Mouse (Mus musculus) hindbrain, embryonic 16.5 days (tissue): Measurements from ENCODE around the gene Sdsl. TPM values are rescaled to one million over a fixed set of nuclear protein-coding genes. Genes with fewer than 3 reads are reported as not detected.

Experiments used
- ATAC-seq: fragments of 200-750 bp; cut with Nextera tagmentation; 2 replicates; pipeline ENCODE4 v1.8.0; 2017; ENCODE audit warnings: moderate TSS enrichment, moderate library complexity
- H3K27ac ChIP-seq: fragments of 300-500 bp; sonication (generic); 2 replicates; pipeline ENCODE4 v1.5.1; 2014; ENCODE audit warnings: low read depth, mild to moderate bottlenecking, control low read depth, low read length, moderate library complexity
- H3K27me3 ChIP-seq: fragments of 300-500 bp; sonication (generic); replicated peaks from 2 replicates; pipeline ENCODE4 v1.6.1; 2014; ENCODE audit warnings: low read length; ENCODE audit not compliant: control insufficient read depth, insufficient read depth
- H3K36me3 ChIP-seq: fragments of 300-500 bp; sonication (generic); 2 replicates; pipeline ENCODE4 v1.6.1; 2014; ENCODE audit warnings: mild to moderate bottlenecking, low read length, moderate library complexity, mixed read lengths; ENCODE audit not compliant: control insufficient read depth, insufficient read depth
- H3K4me1 ChIP-seq: fragments of 300-500 bp; sonication (generic); 2 replicates; pipeline ENCODE4 v1.6.1; 2014; ENCODE audit warnings: low read depth, low read length; ENCODE audit not compliant: control insufficient read depth, insufficient read depth
- H3K4me2 ChIP-seq: fragments of 300-500 bp; sonication (generic); 2 replicates; pipeline ENCODE4 v1.6.1; 2014; ENCODE audit warnings: mild to moderate bottlenecking, low read length, control low read depth, moderate library complexity
- H3K4me3 ChIP-seq: fragments of 300-500 bp; sonication (generic); 2 replicates; pipeline ENCODE4 v1.5.1; 2014; ENCODE audit warnings: mild to moderate bottlenecking, low read length, control low read depth, moderate library complexity
- H3K9ac ChIP-seq: fragments of 300-500 bp; sonication (generic); 2 replicates; pipeline ENCODE4 v1.6.1; 2014; ENCODE audit warnings: low read depth, mild to moderate bottlenecking, control low read depth, low read length, moderate library complexity
- H3K9me3 ChIP-seq: fragments of 300-500 bp; sonication (generic); 2 replicates; pipeline ENCODE4 v1.6.1; 2014; ENCODE audit warnings: mild to moderate bottlenecking, low read length, moderate library complexity; ENCODE audit not compliant: control insufficient read depth
- WGBS: fragments of 180-500 bp; shearing (Covaris S2); extraction: QIAGEN DNeasy Blood & Tissue Kit; methylation state at CpG from one replicate; pipeline ENCODE4 v1.1.7; 2014; 5-methylcytosine and 5-hydroxymethylcytosine counted together
- polyA plus RNA-seq: library from polyadenylated mRNA; unstranded; fragments of >200 nt; fragmentation: Nextera tagmentation; extraction: Ambion mirVana; gene quantifications from 2 replicates; pipeline ENCODE4 v1.2.1, GENCODE M21; 2015

Sdsl gene
- 8.1 and 9.4 TPM in 2 replicates for polyA plus RNA-seq

DNA sequence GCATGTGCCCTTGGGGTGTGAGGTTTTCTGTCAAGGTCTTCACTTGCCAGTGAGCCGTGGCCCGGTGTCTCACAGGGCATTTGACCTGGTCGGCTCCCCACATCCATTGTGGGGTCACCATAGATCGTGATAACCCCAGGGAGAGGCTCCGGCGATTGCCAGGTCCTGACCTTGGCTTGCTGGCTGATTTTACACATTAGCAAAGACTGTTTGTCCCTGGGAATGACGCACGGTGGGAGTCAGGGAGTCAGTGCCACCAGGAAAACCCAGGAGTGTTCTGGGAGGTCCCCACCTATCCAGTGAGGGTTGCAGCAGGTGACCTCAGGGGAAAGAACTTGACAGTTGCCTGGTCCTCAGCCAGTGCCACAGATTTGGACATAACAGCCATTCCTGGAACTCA is at the start of gene Sdsl:
Sdsl (minus strand) TSS at position 41 of the 400 bp plus-strand sequence.
- no peaks in the 10 kb centered on the region for H3K36me3 ChIP-seq
- no peaks in the 10 kb centered on the region for H3K4me1 ChIP-seq
- H3K4me2 ChIP-seq: no peak within 1 kb of the TSS
- WGBS: 74% methylated on average over 8 of the region's 8 CpGs
- H3K9ac ChIP-seq: no peak within 1 kb of the TSS
- H3K9me3 ChIP-seq: no peaks in the 10 kb centered on the region
- no peaks in the 10 kb centered on the region for H3K27me3 ChIP-seq
- no peak for ATAC-seq
- H3K4me3 ChIP-seq: no peak within 1 kb of the TSS
- no peak within 1 kb of the TSS for H3K27ac ChIP-seq

DNA sequence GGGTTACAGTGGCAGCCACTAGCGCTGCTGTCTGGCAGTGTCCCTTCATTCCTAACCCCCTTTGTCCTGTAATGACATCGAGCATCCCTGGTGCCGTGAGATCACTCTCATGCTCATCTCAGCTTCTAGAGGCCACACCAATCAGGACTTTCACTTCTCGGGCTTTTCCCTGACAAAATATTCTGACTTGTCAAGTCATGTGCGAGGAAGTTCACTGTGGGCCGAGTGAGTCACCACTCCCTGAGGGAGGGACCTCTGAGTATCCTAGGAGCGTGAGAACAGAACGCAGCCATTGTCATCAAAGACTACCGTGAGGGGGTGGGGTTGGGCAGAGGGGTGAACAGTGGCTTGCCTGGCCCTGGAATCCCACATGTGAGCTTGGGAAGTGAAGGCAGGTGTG is 44.9 kb upstream of the Sdsl start:
- 45% methylated on average over 9 of the region's 9 CpGs for WGBS
- Histone ChIP-seq H3K4me2 (no peak overlapping the region), H3K36me3 (no peaks in the 10 kb centered on the region), H3K27me3 (no peaks in the 10 kb centered on the region), H3K27ac (no peak overlapping the region), H3K9me3 (no peaks in the 10 kb centered on the region), H3K9ac (no peak overlapping the region), H3K4me3 (no peak overlapping the region), H3K4me1 (no peaks in the 10 kb centered on the region; the same call in 1 of the 2 replicates)
- ATAC-seq: no peak

DNA sequence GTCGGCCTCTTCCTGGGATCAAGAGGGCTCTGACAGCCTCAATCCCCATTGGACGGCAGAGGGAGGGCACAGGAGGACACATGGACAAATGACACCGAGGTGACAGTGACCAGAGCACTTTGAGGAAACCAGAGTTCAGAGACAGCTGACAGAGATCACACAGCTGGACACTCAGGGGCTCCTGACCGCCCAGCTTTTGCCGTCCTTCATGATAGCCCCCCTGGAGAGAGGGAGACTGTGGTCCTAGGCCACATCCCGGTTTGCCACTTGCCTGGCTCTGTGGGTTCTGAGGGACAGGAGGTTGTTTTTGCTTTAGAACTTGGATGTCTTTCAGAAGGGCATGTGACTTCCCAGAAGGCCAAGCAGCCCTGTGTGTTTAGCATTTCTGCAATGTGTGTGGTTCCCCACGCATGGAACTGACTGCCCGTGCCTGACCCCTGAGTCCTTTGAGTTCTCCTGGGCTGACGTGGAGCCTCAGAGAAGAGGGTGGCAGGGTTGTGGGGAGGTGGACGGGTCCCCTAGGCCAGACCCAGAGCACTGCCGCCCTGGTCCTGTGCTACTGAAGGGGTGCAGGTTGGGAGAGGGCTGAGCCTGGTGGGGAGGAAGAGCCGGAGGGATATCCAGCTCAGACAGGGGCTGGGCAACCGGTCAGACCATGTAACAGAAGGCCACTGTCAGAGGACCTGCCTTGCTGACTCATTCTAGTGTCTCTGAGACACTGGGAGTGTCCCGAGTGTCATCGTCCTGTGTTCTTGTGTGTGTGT is 43.8 kb upstream of the Sdsl start:
- H3K27me3 ChIP-seq: no peaks in the 10 kb centered on the region
- no peak overlapping the region for H3K4me2 ChIP-seq
- no peak overlapping the region for H3K27ac ChIP-seq
- no peak overlapping the region for H3K4me3 ChIP-seq
- no peaks in the 10 kb centered on the region for H3K9me3 ChIP-seq
- H3K4me1 ChIP-seq: peaks cover 3% of the 10 kb centered on the region
- 56% methylated on average over 15 of the region's 15 CpGs for WGBS
- no peak overlapping the region; the same call in 1 of the 2 replicates for H3K9ac ChIP-seq
- H3K36me3 ChIP-seq: no peaks in the 10 kb centered on the region
- ATAC-seq: no peak

DNA sequence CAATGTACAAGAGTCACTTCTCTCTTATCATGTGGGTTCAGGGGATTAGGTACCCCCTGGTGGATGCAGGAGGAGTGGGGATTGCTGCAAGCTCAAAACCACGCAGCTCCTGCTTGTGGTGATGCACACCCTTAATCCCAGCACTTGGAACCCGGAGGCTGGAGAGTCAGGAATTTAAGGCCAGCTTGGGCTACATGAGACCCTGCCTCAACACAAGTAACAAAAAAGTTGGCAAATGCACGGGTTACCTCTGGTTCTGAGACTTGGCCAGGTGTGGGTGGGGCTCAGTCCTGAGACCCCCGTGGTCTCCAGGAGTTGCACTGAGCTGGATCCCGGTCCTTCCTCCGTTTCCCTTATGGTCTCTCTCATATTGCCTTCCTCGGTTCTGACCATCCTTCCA is 42.8 kb upstream of the Sdsl start:
- H3K4me1 ChIP-seq: peaks cover 9% of the 10 kb centered on the region
- H3K9me3 ChIP-seq: no peaks in the 10 kb centered on the region
- 80% methylated on average over 7 of the region's 7 CpGs for WGBS
- H3K36me3 ChIP-seq: no peaks in the 10 kb centered on the region
- H3K4me2 ChIP-seq: no peak overlapping the region
- ATAC-seq: no peak
- H3K27me3 ChIP-seq: no peaks in the 10 kb centered on the region
- H3K9ac ChIP-seq: no peak overlapping the region
- no peak overlapping the region for H3K27ac ChIP-seq
- no peak overlapping the region for H3K4me3 ChIP-seq

DNA sequence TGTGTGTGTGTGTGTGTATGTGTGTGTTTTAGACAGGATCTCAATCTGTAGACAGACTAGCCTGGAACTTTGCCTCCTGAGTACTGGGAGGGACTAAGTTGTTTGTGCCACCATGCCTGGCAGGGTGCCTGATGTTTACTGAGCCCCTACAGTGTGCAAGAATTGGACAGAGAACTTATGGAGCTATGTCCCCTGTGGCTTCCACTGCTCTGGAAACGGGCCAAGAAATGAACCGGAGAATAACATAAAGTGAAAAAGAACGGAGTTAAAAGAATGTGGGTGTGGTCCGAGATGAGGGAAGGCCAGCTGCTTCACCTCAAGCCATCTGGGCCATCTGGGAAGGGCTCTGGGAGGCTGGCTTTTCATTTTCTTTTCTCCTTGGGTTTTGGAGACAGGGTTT is 42.1 kb upstream of the Sdsl start:
- H3K9ac ChIP-seq: no peak overlapping the region
- WGBS: 17% methylated on average over 4 of the region's 4 CpGs
- no peak overlapping the region for H3K4me3 ChIP-seq
- H3K27me3 ChIP-seq: no peaks in the 10 kb centered on the region
- H3K27ac ChIP-seq: no peak overlapping the region
- H3K4me1 ChIP-seq: peaks cover 11% of the 10 kb centered on the region
- H3K9me3 ChIP-seq: no peaks in the 10 kb centered on the region
- no peaks in the 10 kb centered on the region for H3K36me3 ChIP-seq
- no peak for ATAC-seq
- no peak overlapping the region for H3K4me2 ChIP-seq

DNA sequence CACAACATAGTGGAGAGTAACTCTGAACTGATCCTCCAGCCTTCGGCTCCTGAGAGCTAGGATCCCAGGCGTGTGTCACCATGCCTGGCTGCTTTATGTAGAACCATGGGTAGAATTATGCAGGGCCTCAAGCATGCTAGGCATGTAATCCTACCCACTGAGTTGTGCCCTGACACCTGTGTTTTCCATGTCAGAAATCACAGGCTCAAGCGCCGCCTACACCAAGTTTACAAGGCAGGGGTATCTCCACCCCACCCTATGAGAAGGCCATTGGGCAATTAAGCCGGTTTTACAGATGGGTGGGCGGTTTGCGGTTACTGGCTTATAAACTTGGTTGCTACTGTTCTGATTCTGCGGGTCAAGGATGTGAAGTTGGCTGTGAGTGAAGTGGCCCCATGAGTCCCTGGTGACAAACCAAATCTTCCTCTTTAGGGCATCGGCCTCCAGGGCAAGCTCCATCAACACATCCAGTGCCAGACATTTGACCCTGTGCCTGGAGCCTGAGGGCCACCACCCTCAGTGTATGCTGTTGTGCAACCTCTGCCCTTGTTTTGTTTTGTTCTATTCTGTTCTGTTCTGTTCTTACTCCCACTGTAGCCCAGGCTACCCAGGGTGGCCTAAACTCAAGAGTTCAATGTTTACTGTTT is 41.5 kb upstream of the Sdsl start:
- H3K27ac ChIP-seq: no peak overlapping the region
- no peak overlapping the region for H3K4me2 ChIP-seq
- no peak for ATAC-seq
- no peak overlapping the region for H3K9ac ChIP-seq
- WGBS: 84% methylated on average over 9 of the region's 9 CpGs
- peaks cover 11% of the 10 kb centered on the region for H3K4me1 ChIP-seq
- no peak overlapping the region for H3K4me3 ChIP-seq
- no peaks in the 10 kb centered on the region for H3K36me3 ChIP-seq
- H3K27me3 ChIP-seq: no peaks in the 10 kb centered on the region
- no peaks in the 10 kb centered on the region for H3K9me3 ChIP-seq

DNA sequence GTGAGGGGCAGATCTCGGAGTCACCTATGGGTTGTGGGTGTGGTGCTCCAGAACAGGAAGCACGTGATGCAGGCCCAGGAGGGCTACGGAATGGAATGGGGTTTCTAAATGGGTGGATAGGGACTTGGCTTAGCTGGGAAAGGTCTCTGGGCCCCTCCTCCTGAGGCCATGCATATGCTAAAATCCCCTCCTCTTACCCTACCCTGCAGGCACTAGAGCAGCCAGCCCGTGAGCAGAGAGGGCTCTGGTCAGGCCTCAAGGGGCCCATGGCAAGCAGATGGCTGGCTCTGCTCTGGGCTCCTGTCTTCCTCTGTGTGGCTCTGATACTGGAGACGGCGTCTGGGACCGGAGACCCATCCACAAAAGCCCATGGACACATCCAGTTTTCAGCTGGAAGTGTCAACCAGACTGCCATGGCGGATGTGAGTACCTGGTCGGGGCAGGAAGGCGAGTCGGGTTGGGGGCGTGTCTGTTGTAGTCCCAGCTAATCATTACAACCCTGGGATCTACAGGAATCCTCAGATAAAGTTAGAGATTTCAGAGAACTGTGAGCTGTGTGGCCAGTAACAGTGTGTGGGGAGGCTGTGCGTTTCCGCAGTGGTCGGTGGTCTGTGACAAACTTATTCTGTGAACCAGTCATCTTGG is 40.4 kb upstream of the Sdsl start:
- WGBS: 43% methylated on average over 14 of the region's 15 CpGs
- Histone ChIP-seq H3K27ac (no peak overlapping the region), H3K9ac (no peak overlapping the region), H3K4me2 (no peak overlapping the region), H3K4me1 (peaks cover 11% of the 10 kb centered on the region), H3K4me3 (no peak overlapping the region), H3K9me3 (no peaks in the 10 kb centered on the region), H3K27me3 (no peaks in the 10 kb centered on the region), H3K36me3 (no peaks in the 10 kb centered on the region)
- ATAC-seq: no peak

DNA sequence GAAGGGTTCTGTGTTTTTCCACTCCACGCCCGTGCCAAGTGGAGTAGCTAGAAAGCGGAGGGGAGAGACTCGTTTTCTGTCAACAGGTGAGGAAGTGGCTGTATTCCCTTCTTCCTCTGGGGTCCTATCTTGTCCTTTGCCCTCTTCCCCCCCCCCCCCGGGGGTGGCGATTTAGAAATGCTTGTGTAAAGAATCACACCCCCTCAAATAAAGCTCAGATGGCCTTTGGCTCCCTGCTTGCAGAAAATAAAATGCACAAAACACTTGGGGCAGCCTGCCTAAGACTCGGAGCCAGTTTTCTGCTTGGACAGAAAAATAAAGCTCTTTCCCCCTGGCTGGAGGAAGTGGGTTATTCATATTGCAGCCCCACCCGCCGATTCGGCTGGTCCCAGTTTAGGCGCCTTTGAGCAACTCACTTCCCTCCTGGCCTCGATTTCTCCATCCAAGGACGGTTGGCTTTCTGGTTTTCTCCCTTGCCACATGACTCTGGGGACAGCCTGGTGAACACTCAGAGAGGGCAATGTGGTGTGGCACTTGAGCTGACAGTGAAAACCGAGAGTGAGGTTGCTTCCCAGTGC is 39.1 kb upstream of the Sdsl start:
- H3K4me1 ChIP-seq: peaks cover 11% of the 10 kb centered on the region

More for the DNA sequence above, 39.1 kb upstream of the Sdsl start:
- Histone ChIP-seq H3K36me3 (no peaks in the 10 kb centered on the region), H3K27ac (no peak overlapping the region), H3K4me2 (peak overlapping the region; percentile 80), H3K27me3 (no peaks in the 10 kb centered on the region), H3K9ac (peak overlapping the region; percentile 52; the same call in 1 of the 2 replicates), H3K4me3 (peak overlapping the region; percentile 48), H3K9me3 (no peaks in the 10 kb centered on the region)
- ATAC-seq: no peak
- WGBS: 36% methylated on average over 14 of the region's 14 CpGs
